Mouse (Mus musculus): ENCODE measurements around the gene Cox19. TPM values are rescaled to one million over a fixed set of nuclear protein-coding genes. Genes with fewer than 3 reads are reported as not detected.

Gene Cox19
- 90.2 and 92.7 TPM in 2 replicates for polyA plus RNA-seq (2012; rRNA removed)

DNA sequence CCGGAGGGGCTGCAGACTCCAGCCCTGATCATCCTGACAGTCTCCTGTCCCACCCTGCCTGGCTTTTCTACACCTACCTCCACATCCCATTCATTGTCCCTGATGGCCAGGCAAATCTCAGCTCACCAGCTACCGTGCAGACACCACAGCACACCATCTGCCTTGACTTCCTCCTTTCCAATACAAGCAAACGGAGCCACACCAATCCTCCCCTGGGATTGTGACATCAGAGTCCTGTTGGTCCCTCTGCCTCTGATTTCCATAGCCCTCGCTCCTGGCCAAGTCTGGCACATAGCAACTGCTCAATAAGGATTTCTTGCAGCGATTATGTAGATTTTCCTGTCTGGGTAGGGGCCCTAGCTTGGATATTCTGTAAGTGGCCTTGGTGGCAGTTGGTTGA lies at the start of gene Cox19:
Gene Cox19, minus strand, starts transcription at position 285 of the 400 bp plus-strand sequence.
- no peak within 1 kb of the TSS for H3K4me3 ChIP-seq (ENCODE audit: insufficient read depth, low read length)
- H3K4me1 ChIP-seq (ENCODE audit: control insufficient read depth, insufficient read depth, low read length): no peaks in the 10 kb centered on the region
- no peak for TF ChIP-seq POLR2A (IDR thresholded peaks at IDR 0.05; ENCODE audit: extremely low read depth, insufficient read depth, low read length)
- no peak for TF ChIP-seq CTCF (IDR thresholded peaks at IDR 0.05; ENCODE audit: extremely low read depth, insufficient read depth, low read length)
- no peak within 1 kb of the TSS for H3K27ac ChIP-seq (ENCODE audit: insufficient read depth, low read length)

GRCm38 (mm10) chr5:139399991-139400390 lies 48.8 kb upstream of the Cox19 start:
- H3K4me3 ChIP-seq (ENCODE audit: insufficient read depth, low read length): no peak overlapping the region
- no peak for TF ChIP-seq CTCF (IDR thresholded peaks at IDR 0.05; ENCODE audit: extremely low read depth, insufficient read depth, low read length)
- TF ChIP-seq POLR2A (IDR thresholded peaks at IDR 0.05; ENCODE audit: extremely low read depth, insufficient read depth, low read length): no peak
- peaks cover 21% of the 10 kb centered on the region for H3K4me1 ChIP-seq (ENCODE audit: control insufficient read depth, insufficient read depth, low read length)
- no peak overlapping the region for H3K27ac ChIP-seq (ENCODE audit: insufficient read depth, low read length)

- TF ChIP-seq POLR2A (IDR thresholded peaks at IDR 0.05; ENCODE audit: extremely low read depth, insufficient read depth, low read length) (no peak), CTCF (IDR thresholded peaks at IDR 0.05; ENCODE audit: extremely low read depth, insufficient read depth, low read length) (no peak)
These were observed 47.6 kb upstream of the Cox19 start for GRCm38 (mm10) chr5:139398786-139399185.

GRCm38 (mm10) chr5:139397959-139398753 lies 46.9 kb upstream of the Cox19 start:
- TF ChIP-seq CTCF (IDR thresholded peaks at IDR 0.05; ENCODE audit: extremely low read depth, insufficient read depth, low read length) (peak; percentile 88), POLR2A (IDR thresholded peaks at IDR 0.05; ENCODE audit: extremely low read depth, insufficient read depth, low read length) (no peak)
- Histone ChIP-seq H3K4me3 (ENCODE audit: insufficient read depth, low read length) (no peak overlapping the region), H3K4me1 (ENCODE audit: control insufficient read depth, insufficient read depth, low read length) (peaks cover 21% of the 10 kb centered on the region), H3K27ac (ENCODE audit: insufficient read depth, low read length) (no peak overlapping the region)

More at GRCm38 (mm10) chr5:139398786-139399185, 47.6 kb upstream of the Cox19 start:
- Histone ChIP-seq H3K4me1 (ENCODE audit: control insufficient read depth, insufficient read depth, low read length) (peaks cover 21% of the 10 kb centered on the region), H3K4me3 (ENCODE audit: insufficient read depth, low read length) (no peak overlapping the region), H3K27ac (ENCODE audit: insufficient read depth, low read length) (no peak overlapping the region)

DNA sequence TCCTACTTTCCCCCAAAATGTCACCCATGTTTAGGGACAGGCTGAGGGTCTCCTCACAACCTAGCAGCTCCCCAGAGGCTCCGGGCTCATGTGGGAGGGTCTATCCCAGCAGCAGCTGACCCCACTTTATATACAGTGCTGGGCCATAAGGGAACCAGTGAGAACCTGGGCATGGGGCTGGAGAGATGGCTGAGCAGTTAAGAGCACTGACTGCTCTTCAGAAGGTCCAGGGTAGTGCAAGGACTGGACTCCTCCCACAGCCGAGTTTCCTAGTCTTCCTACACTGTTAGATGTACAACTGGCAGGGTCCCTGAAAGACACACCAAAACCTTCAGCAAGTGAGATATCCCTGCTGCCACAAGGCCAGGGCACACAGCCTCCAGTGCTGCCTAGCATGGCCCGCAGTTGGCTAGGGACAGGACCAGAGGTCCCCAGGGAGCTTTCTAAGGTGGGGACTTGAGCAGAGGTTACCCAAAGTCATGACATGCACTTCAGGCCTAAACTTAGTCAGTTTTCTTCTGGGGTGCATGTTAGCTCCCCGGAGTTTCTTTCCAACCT lies 46.2 kb upstream of the Cox19 start:
- Histone ChIP-seq H3K4me1 (ENCODE audit: control insufficient read depth, insufficient read depth, low read length) (peaks cover 20% of the 10 kb centered on the region), H3K27ac (ENCODE audit: insufficient read depth, low read length) (no peak overlapping the region), H3K4me3 (ENCODE audit: insufficient read depth, low read length) (no peak overlapping the region)
- TF ChIP-seq CTCF (IDR thresholded peaks at IDR 0.05; ENCODE audit: extremely low read depth, insufficient read depth, low read length) (no peak), POLR2A (IDR thresholded peaks at IDR 0.05; ENCODE audit: extremely low read depth, insufficient read depth, low read length) (no peak)

- Histone ChIP-seq H3K4me1 (ENCODE audit: control insufficient read depth, insufficient read depth, low read length) (peaks cover 14% of the 10 kb centered on the region), H3K27ac (ENCODE audit: insufficient read depth, low read length) (no peak overlapping the region), H3K4me3 (ENCODE audit: insufficient read depth, low read length) (no peak overlapping the region)
- TF ChIP-seq POLR2A (IDR thresholded peaks at IDR 0.05; ENCODE audit: extremely low read depth, insufficient read depth, low read length): no peak
- no peak for TF ChIP-seq CTCF (IDR thresholded peaks at IDR 0.05; ENCODE audit: extremely low read depth, insufficient read depth, low read length)
These were observed 44.3 kb upstream of the Cox19 start for GRCm38 (mm10) chr5:139395528-139395927.

- TF ChIP-seq CTCF (IDR thresholded peaks at IDR 0.05; ENCODE audit: extremely low read depth, insufficient read depth, low read length): no peak
- TF ChIP-seq POLR2A (IDR thresholded peaks at IDR 0.05; ENCODE audit: extremely low read depth, insufficient read depth, low read length): no peak
These were observed 43.2 kb upstream of the Cox19 start for GRCm38 (mm10) chr5:139394399-139394798.

GRCm38 (mm10) chr5:139393197-139393588 lies 42.0 kb upstream of the Cox19 start:
- Histone ChIP-seq H3K4me1 (ENCODE audit: control insufficient read depth, insufficient read depth, low read length) (peaks cover 21% of the 10 kb centered on the region), H3K27ac (ENCODE audit: insufficient read depth, low read length) (no peak overlapping the region), H3K4me3 (ENCODE audit: insufficient read depth, low read length) (no peak overlapping the region)
- TF ChIP-seq POLR2A (IDR thresholded peaks at IDR 0.05; ENCODE audit: extremely low read depth, insufficient read depth, low read length): no peak
- TF ChIP-seq CTCF (IDR thresholded peaks at IDR 0.05; ENCODE audit: extremely low read depth, insufficient read depth, low read length): no peak

More at GRCm38 (mm10) chr5:139394399-139394798, 43.2 kb upstream of the Cox19 start:
- Histone ChIP-seq H3K4me3 (ENCODE audit: insufficient read depth, low read length) (no peak overlapping the region), H3K27ac (ENCODE audit: insufficient read depth, low read length) (no peak overlapping the region), H3K4me1 (ENCODE audit: control insufficient read depth, insufficient read depth, low read length) (peaks cover 18% of the 10 kb centered on the region)

DNA sequence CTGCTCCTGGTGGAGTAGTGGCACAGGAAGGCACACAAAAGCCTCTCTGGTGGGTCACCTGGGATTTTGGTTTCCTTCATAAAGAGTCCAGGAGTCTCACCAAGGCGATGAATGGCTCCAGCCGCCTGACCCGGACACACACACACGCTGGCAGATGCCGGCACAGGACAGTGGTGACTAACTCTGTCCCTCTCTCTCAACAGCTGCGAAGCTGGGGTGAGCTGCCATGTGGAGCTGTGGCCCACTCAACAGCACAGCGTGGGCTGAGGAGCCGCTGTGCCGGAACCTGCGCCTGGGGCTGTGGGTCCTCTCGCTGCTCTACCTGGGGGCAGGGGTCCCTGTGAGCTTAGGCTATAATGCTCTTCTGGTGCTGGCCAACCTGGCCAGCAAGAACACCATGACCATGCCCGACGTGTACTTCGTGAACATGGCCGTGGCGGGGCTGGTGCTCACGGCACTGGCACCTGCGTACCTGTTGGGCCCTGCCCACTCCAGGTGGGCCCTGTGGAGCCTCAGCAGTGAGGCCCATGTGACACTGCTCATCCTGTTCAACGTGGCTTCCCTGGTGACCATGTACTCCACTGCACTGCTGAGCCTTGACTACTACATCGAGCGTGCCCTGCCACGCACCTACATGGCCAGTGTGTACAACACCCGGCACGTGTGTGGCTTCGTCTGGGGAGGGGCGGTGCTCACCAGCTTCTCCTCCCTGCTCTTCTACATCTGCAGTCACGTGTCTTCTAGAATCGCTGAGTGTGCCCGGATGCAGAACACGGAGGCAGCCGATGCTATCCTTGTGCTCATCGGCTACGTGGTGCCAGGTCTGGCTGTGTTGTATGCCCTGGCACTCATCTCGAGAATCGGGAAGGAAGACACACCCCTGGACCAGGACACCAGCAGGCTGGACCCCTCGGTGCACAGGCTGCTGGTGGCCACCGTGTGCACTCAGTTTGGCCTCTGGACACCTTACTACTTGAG lies 41.3 kb upstream of the Cox19 start:
- peaks cover 15% of the 10 kb centered on the region for H3K4me1 ChIP-seq (ENCODE audit: control insufficient read depth, insufficient read depth, low read length)
- peak overlapping the region; percentile 49; the same call in 1 of the 2 replicates for H3K27ac ChIP-seq (ENCODE audit: insufficient read depth, low read length)
- TF ChIP-seq POLR2A (IDR thresholded peaks at IDR 0.05; ENCODE audit: extremely low read depth, insufficient read depth, low read length) (no peak), CTCF (IDR thresholded peaks at IDR 0.05; ENCODE audit: extremely low read depth, insufficient read depth, low read length) (no peak)
- no peak overlapping the region for H3K4me3 ChIP-seq (ENCODE audit: insufficient read depth, low read length)
